Mouse (Mus musculus): ENCODE measurements around the gene Hrh2. TPM values are rescaled to one million over a fixed set of nuclear protein-coding genes. Genes with fewer than 3 reads are reported as not detected.
A peak's percentile ranks its signal among the peaks of the same experiment; 100 is the strongest.

Gene Hrh2
- total RNA-seq, 2 experiments from 2014 or later = 0.07 to 0.10 TPM

- no peak for DNase-seq
- intact Hi-C loops (cut with DNase I) = loop anchor here (5.0 kb wide), 1 partner anchor 53 kb away; no protein-coding TSS in a partner anchor
These were observed 17.2 kb upstream of the Hrh2 start for GRCm38 (mm10) chr13:54174703-54175102.

- intact Hi-C loops (cut with DNase I) = no loop called here
- DNase-seq = no peak
These were observed 16.5 kb upstream of the Hrh2 start for GRCm38 (mm10) chr13:54175426-54175825.

- DNase-seq = no peak
- intact Hi-C loops (cut with DNase I) = no loop called here
These were observed 15.4 kb upstream of the Hrh2 start for GRCm38 (mm10) chr13:54176406-54177020.

- intact Hi-C loops (cut with DNase I) = no loop called here
- DNase-seq = no peak
These were observed 14.6 kb upstream of the Hrh2 start for GRCm38 (mm10) chr13:54177346-54177745.

GRCm38 (mm10) chr13:54178647-54179046 is 13.3 kb upstream of the Hrh2 start:
- peak; percentile 29 for DNase-seq
- intact Hi-C loops (cut with DNase I) = no loop called here

- no peak for DNase-seq
- intact Hi-C loops (cut with DNase I) = no loop called here
These were observed 12.0 kb upstream of the Hrh2 start for GRCm38 (mm10) chr13:54179971-54180370.

- DNase-seq = peak; percentile 68 to 69
- intact Hi-C loops (cut with DNase I) = no loop called here
These were observed 11.5 kb upstream of the Hrh2 start for GRCm38 (mm10) chr13:54180461-54180860.

- intact Hi-C loops (cut with DNase I) = no loop called here
- DNase-seq = no peak
These were observed 10.6 kb upstream of the Hrh2 start for GRCm38 (mm10) chr13:54181318-54181717.

GRCm38 (mm10) chr13:54181947-54182346 is 10.0 kb upstream of the Hrh2 start:
- DNase-seq = no peak
- intact Hi-C loops (cut with DNase I) = no loop called here

GRCm38 (mm10) chr13:54186394-54186793 is 5.5 kb upstream of the Hrh2 start:
- DNase-seq = no peak
- intact Hi-C loops (cut with DNase I) = no loop called here

- no peak for DNase-seq
- intact Hi-C loops (cut with DNase I) = no loop called here
These were observed 3.7 kb upstream of the Hrh2 start for GRCm38 (mm10) chr13:54188190-54188706.

- peak in 1 of 2 experiments; percentile 22 for DNase-seq
- intact Hi-C loops (cut with DNase I) = no loop called here
These were observed 2.0 kb upstream of the Hrh2 start for GRCm38 (mm10) chr13:54189896-54190295.

GRCm38 (mm10) chr13:54191181-54191580 is 748 bp upstream of the Hrh2 start:
- no peak for DNase-seq
- intact Hi-C loops (cut with DNase I) = no loop called here

- no peak for DNase-seq
These were observed 1.7 kb downstream of the Hrh2 start for GRCm38 (mm10) chr13:54193580-54193979.

GRCm38 (mm10) chr13:54199000-54199399 is 7.1 kb downstream of the Hrh2 start:
- no peak for DNase-seq
- intact Hi-C loops (cut with DNase I) = no loop called here

More at GRCm38 (mm10) chr13:54193580-54193979, 1.7 kb downstream of the Hrh2 start:
- intact Hi-C loops (cut with DNase I) = no loop called here

GRCm38 (mm10) chr13:54202458-54202857 is 10.5 kb downstream of the Hrh2 start:
- intact Hi-C loops (cut with DNase I) = no loop called here

GRCm38 (mm10) chr13:54203419-54203818 is 11.5 kb downstream of the Hrh2 start:
- intact Hi-C loops (cut with DNase I) = no loop called here
- no peak for DNase-seq

More at GRCm38 (mm10) chr13:54202458-54202857, 10.5 kb downstream of the Hrh2 start:
- DNase-seq = no peak

- intact Hi-C loops (cut with DNase I) = no loop called here
- DNase-seq = no peak
These were observed 13.3 kb downstream of the Hrh2 start for GRCm38 (mm10) chr13:54205195-54205594.

- intact Hi-C loops (cut with DNase I) = no loop called here
- no peak for DNase-seq
These were observed 14.3 kb downstream of the Hrh2 start for GRCm38 (mm10) chr13:54206140-54206753.

GRCm38 (mm10) chr13:54209476-54210253 is 17.7 kb downstream of the Hrh2 start:
- intact Hi-C loops (cut with DNase I) = no loop called here
- DNase-seq = no peak
